Mouse (Mus musculus) kidney, embryonic 15.5 days (tissue): ENCODE results near the gene Gm47985. TPM values are rescaled to one million over a fixed set of nuclear protein-coding genes. Genes with fewer than 3 reads are reported as not detected.

Source experiments
- ATAC-seq: fragments of 200-750 bp; cut with Nextera tagmentation; replicated peaks from 2 replicates; pipeline ENCODE4 v1.8.0; 2017; ENCODE audit warnings: moderate TSS enrichment; ENCODE audit not compliant: low FRiP score
- H3K27ac ChIP-seq: fragments of 300-500 bp; sonication (generic); 2 replicates; pipeline ENCODE4 v1.5.1; 2015; ENCODE audit warnings: mild to moderate bottlenecking, inconsistent platforms
- H3K27me3 ChIP-seq: fragments of 300-500 bp; sonication (generic); 2 replicates; pipeline ENCODE4 v1.6.1; 2015; ENCODE audit warnings: inconsistent platforms
- H3K36me3 ChIP-seq: fragments of 300-500 bp; sonication (generic); 2 replicates; pipeline ENCODE4 v1.6.1; 2015; ENCODE audit warnings: inconsistent platforms
- H3K4me1 ChIP-seq: fragments of 300-500 bp; sonication (generic); 2 replicates; pipeline ENCODE4 v1.6.1; 2015; ENCODE audit warnings: inconsistent platforms
- H3K4me2 ChIP-seq: fragments of 300-500 bp; sonication (generic); 2 replicates; pipeline ENCODE4 v1.6.1; 2015; ENCODE audit warnings: moderate library complexity, mild to moderate bottlenecking, inconsistent platforms
- H3K4me3 ChIP-seq: fragments of 300-500 bp; sonication (generic); replicated peaks from 2 replicates; pipeline ENCODE4 v1.5.1; 2015; ENCODE audit warnings: mild to moderate bottlenecking, inconsistent platforms
- H3K9ac ChIP-seq: fragments of 300-500 bp; sonication (generic); 2 replicates; pipeline ENCODE4 v1.6.1; 2015; ENCODE audit warnings: mild to moderate bottlenecking, inconsistent platforms
- H3K9me3 ChIP-seq: fragments of 300-500 bp; sonication (generic); replicated peaks from 2 replicates; pipeline ENCODE4 v1.6.1; 2016; ENCODE audit warnings: inconsistent platforms
- WGBS: fragments of 180-500 bp; shearing (Covaris S2); methylation state at CpG from one replicate; pipeline ENCODE4 v1.1.7; 2015; ENCODE audit warnings: mixed read lengths; 5-methylcytosine and 5-hydroxymethylcytosine counted together
- polyA plus RNA-seq: library from polyadenylated mRNA; unstranded; fragments of >200 nt; fragmentation: Nextera tagmentation; extraction: Ambion mirVana; gene quantifications from 2 replicates; pipeline ENCODE4 v1.2.1, GENCODE M21; 2015

Gene Gm47985
- polyA plus RNA-seq, 1 experiment from 2014 or later = 0.22 TPM

- H3K27me3 ChIP-seq = no peaks in the 10 kb centered on the region
- 0 out of 2 replicates have a peak, but pooled peaks cover 9% of the 10 kb centered on the region for H3K4me1 ChIP-seq
- WGBS = 79% methylated on average over 3 of the region's 3 CpGs
- H3K36me3 ChIP-seq = no peaks in the 10 kb centered on the region
- H3K9me3 ChIP-seq = no peaks in the 10 kb centered on the region
- no peak for ATAC-seq
- H3K9ac ChIP-seq = no peak overlapping the region
- no peak overlapping the region for H3K4me3 ChIP-seq
- H3K4me2 ChIP-seq = no peak overlapping the region
- H3K27ac ChIP-seq = no peak overlapping the region
Observed at GRCm38 (mm10) chr1:151232346-151232745, 50.0 kb downstream of the Gm47985 start.

- no peak for ATAC-seq
- H3K9me3 ChIP-seq = no peaks in the 10 kb centered on the region
- H3K4me3 ChIP-seq = no peak overlapping the region
- no peak overlapping the region for H3K9ac ChIP-seq
- no peaks in the 10 kb centered on the region for H3K36me3 ChIP-seq
- H3K27me3 ChIP-seq = no peaks in the 10 kb centered on the region
- H3K27ac ChIP-seq = no peak overlapping the region
- 84% methylated on average over 3 of the region's 3 CpGs for WGBS
- H3K4me2 ChIP-seq = no peak overlapping the region
- 0 out of 2 replicates have a peak, but pooled peaks cover 9% of the 10 kb centered on the region for H3K4me1 ChIP-seq
Observed at GRCm38 (mm10) chr1:151233756-151234155, 51.4 kb downstream of the Gm47985 start.

Other genes with a start within 250 kb of the Gm47985 start
- 18.0 and 22.5 TPM in 2 replicates for gene Hmcn1, start 189.1 kb upstream of the Gm47985 start, polyA plus RNA-seq
- gene Gm8947, start 9.8 kb downstream of the Gm47985 start, polyA plus RNA-seq = 0.26 and 0.46 TPM in 2 replicates
- gene Gm47995, start 15.9 kb downstream of the Gm47985 start, polyA plus RNA-seq = 0.25 and 0.51 TPM in 2 replicates
- 0.42 and 0.55 TPM in 2 replicates for gene 3110040M04Rik, start 21.6 kb downstream of the Gm47985 start, polyA plus RNA-seq
- gene Gm47996, start 27.6 kb downstream of the Gm47985 start, polyA plus RNA-seq = 0.19 and 0.71 TPM in 2 replicates
- gene Ivns1abp, start 161.9 kb downstream of the Gm47985 start, polyA plus RNA-seq = 421 and 464 TPM in 2 replicates
- gene Swt1, start 245.9 kb downstream of the Gm47985 start, polyA plus RNA-seq = 27.4 and 30.5 TPM in 2 replicates
- gene Trmt1l, start 246.0 kb downstream of the Gm47985 start, polyA plus RNA-seq = 46.4 and 50.4 TPM in 2 replicates